Mouse (Mus musculus) cerebellum, adult 9-10 months (tissue): ENCODE measurements at regions not wholly inside any gene's neighbourhood (a gene's known extent, or its start where the extent isn't known, plus 50 kb on each side); places are given as distances from the start of the nearest gene placed in this dataset.
A peak's percentile ranks its signal among the peaks of the same experiment; 100 is the strongest.

Experiments
- DNase-seq: peaks from one replicate; pipeline ENCODE4 v3.0.0; 2022

DNA sequence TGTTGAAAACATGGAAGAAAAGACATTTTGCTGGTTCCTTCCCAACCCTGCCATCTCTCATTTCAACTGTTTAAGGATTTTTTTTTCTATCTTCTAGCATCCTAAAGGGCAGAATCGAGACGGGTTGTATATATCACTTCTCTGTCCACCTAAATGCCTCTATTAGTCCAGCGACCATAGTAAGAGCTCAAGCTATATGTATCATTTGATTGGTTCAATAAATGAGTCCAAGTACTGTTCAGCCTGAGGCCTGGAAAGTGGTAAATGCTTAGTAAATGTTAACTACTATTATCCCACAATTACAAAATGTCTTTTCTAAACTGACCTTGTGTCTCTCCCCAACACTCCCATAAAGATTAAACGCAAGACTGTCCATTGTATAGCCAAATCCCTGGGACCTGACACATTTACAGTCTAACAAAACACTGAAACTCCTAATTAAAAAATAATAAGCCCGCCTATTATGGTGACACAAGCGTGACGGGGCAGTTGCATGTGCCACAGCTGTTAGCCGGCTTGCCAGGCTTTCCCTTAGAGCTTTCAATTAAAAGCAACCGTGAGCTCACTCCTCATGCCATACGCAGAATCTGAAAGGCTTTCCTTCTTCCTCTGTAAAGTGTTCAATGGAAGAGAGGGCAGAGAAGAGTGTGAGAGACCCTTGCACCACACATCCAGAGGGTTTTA is 336.7 kb upstream of the Tenm4 start:
- DNase-seq, result no peak

- no peak for DNase-seq
Observed at GRCm38 (mm10) chr7:95840476-95840875, 330.6 kb upstream of the Tenm4 start.

GRCm38 (mm10) chr7:95849874-95850273 is 321.2 kb upstream of the Tenm4 start:
- DNase-seq, result no peak

DNA sequence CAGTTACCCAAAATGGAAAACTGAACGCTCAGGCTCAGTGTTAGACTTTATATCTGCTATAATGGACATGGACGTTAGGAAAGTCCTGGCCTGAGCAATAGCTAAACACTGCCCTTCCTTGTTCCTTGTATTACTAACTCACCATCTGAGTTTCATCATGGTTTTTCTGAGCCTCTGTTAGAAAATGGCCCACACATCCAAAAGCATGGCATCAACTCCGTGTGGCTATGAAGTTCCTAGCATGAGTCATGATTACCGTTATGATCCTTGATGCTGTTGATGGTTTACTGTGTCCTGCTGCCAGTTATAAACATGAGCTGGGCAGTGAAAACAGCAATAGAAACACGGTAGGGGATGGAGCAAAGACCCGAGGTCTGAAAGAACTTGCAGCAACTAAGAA is 318.4 kb upstream of the Tenm4 start:
- DNase-seq, result no peak

DNA sequence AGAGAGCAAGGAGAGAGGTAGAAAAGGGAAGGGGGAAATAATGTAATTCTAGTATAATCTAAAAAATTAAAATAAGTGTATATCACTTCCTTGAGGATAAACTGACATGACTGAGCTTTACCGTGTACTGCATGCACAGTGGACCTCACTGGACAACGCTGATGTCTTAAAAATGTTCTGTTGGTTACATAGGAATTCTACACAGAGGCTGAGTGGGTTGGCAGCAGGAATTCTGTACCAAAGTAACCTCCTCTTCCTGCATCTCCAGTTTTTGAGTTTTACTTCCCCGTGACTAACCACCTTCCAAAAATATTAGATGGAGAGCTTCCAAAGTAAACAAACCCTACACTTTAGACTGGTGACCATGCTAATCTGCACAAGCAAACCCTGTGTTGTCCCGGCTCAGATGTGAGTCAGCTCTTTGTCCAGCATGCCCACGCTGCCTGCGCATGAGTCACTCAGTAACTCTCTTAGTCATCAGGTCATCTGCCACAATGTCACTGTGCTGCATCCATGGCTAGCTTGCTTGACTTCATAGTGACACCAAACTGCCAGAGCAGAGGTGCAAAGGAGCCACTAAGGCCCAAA is 317.7 kb upstream of the Tenm4 start:
- no peak for DNase-seq

GRCm38 (mm10) chr7:95858247-95858646 is 312.8 kb upstream of the Tenm4 start:
- DNase-seq, result no peak

DNA sequence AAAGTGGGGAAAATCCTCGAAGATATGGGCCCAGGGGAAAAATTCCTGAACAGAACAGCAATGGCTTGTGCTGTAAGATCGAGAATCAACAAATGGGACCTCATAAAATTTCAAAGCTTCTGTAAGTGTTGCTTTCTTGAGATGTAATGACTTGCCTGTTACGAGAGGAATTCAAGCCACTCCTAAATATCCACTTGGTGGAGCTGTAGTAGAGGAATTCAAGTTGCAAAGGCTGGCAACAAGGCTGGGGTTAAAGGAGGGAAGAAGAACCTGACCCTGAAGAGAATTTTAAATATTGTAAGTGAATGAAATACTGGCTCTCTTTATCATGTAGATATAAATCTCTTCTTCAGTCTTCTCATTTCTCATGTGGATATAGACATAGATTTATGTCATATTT is 306.8 kb upstream of the Tenm4 start:
- DNase-seq, result no peak

GRCm38 (mm10) chr7:95865270-95865669 is 305.8 kb upstream of the Tenm4 start:
- DNase-seq, result no peak

GRCm38 (mm10) chr7:95868753-95869152 is 302.3 kb upstream of the Tenm4 start:
- no peak for DNase-seq

DNA sequence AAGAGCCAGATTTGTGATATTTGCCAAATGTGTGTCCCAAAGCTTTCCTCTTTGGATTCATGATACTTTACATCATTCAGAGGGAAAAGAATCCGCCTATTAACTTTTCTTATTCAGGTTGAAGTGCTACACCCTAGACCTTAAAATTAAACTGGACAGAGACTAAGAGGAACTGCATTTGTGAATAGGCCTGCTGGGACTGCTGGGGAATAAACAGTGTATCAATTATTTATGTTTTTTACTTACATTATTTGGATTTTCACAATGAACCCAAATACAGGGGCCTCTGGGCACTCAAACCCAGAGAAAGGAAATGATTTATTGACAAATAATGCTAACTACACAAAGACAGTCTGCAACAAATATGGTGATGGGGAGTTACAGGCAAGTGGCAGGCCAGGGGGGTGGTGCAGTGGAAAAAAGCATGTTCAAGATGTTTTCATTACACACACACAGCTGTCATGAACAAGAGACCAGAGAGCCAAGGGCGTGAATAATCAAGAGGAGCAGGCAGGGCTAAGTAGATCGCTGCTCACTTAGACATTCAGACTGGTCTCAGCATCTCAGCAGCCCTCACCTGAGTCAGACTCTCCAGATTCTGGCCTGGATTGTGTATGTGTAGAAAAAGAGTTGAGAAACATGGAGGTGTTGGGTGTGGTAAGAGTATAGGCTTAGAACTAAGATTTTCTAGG is 290.3 kb upstream of the Tenm4 start:
- no peak for DNase-seq

DNA sequence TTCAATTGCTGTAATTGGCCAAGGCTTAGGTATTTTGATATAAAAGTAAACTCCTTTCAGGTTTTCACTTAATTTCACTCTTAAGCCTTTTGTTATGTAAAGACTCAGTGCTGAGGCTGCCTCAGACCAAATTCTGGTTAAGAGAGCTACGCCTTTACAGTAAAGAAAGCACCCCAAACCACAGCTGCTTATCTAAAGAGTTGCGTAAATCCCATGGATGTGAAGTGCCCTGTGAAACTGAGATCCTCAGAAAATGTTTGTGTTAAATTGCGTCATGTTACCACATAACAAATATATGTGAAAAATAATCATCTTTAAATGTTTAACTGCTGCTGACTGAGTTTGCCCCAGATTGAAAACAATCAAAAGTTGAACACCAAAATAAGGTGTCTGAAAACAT is 269.5 kb upstream of the Tenm4 start:
- no peak for DNase-seq

GRCm38 (mm10) chr7:95914406-95915080 is 256.5 kb upstream of the Tenm4 start:
- DNase-seq, result no peak

DNA sequence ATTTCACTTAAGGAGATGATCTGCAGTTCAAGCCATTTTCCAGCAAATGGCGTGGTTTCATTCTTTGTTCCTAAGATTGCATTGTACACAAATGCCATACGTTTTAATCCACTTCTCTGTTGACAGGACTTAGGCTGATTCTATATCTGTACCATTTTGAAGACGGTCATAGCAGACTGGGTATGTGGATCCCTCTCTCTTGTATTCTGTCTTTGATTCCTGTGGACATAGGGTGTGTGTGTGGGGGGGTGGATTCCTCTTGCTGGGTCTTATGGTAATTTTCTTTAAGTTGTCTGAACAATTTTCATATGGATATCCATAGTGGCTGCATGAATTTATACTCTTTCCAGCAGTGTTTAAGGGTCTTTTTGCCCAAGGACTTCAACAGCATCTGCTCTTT is 251.1 kb upstream of the Tenm4 start:
- no peak for DNase-seq

DNA sequence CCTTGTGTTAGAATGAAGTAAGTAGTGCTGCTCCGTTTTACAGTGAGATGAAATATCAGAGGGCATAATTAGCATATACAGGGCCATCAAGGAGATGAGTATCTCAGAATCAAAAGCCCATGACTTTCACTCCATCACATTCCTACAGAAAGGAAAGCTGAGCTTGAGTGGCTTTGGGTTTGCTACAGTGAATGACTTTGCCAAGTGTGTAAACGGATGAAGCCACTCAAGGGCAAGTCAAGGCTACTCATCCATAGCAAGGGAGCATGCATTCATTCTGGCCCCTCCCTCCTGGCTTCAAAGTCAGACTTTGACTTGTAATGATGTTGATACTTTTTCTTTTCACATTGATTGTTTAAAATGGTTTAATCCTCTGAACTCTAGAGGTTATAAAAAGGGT is 246.2 kb upstream of the Tenm4 start:
- DNase-seq, result no peak

GRCm38 (mm10) chr7:95926119-95927039 is 244.7 kb upstream of the Tenm4 start:
- DNase-seq, result peak; percentile 13

DNA sequence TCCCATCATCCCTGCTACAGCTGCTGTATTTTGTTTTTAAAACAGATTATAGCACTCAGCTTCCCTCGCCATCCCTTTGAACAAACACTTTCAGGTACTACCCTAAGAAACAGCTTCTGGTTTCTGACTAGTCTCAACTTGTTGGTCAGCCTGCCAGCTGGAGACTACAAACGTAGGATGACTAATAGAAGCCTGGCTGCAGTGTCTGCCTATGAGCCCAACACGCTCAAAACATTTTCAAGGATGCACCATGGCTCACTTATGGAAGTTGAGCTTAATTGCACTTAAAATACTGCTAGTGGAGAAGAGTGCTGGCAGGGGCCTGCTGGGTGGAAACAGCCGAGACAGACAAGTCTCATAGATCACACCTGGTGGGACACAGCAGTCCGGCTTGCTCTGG is 234.4 kb upstream of the Tenm4 start:
- DNase-seq, result no peak

GRCm38 (mm10) chr7:95943420-95943819 is 227.6 kb upstream of the Tenm4 start:
- DNase-seq, result no peak

- DNase-seq, result no peak
Observed at GRCm38 (mm10) chr7:95952395-95952794, 218.7 kb upstream of the Tenm4 start.

DNA sequence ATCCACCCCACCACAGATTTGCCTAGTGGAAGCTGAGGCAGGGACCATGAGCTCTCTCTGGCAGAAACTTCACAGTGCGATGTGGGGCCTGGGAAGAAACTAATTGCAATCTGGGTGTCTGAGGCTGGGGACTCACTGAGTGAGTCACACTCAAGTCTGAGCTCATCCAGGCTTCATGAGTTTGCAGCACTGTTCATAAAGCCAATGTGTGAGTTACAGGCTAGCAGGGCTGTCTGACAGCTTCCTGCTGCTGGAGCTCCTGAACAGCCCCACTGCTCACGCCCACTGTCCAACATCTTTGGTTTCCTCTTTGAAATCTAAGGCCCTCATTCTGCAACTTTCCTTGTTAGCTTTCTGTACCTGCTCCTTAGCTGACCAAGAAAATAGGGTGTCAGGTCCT is 216.5 kb upstream of the Tenm4 start:
- DNase-seq, result no peak

DNA sequence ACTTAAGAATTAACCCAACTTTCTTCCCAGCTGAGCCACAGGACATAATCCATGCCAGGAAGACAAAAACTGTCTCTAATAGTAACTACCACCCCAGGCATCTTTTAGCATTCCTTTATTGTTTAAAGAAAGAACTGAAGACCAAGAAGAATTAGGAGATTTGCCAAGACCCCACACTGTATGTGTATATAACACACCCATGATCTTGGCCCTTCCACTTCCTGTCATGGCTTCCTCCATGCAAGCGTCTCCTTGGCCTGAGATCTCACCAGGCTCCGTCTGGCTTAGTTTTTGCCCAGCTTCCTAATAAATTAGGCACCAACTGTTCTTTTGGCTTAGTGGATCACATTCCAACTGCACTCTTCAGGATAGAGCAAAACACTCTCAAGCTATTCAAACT is 215.9 kb upstream of the Tenm4 start:
- DNase-seq, result no peak

DNA sequence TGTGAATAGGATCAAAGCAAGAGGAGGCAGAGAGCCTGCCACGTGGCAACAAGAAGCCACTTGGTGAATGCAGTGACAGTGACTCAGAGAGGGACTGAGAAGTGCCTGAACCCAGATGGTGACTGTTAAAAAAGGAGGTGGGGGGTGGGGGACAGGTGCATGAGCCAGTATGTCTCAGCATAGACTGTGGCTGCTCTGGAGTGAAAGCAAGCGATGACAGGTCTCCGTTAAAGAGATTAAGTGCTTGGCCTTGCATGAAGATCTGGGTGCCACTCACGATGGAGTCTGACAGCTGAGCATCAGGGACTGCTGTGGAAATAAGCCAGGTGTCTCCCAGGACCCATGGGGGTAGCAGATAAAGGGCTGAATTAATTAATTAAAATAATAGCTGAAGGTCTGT is 212.0 kb upstream of the Tenm4 start:
- no peak for DNase-seq

DNA sequence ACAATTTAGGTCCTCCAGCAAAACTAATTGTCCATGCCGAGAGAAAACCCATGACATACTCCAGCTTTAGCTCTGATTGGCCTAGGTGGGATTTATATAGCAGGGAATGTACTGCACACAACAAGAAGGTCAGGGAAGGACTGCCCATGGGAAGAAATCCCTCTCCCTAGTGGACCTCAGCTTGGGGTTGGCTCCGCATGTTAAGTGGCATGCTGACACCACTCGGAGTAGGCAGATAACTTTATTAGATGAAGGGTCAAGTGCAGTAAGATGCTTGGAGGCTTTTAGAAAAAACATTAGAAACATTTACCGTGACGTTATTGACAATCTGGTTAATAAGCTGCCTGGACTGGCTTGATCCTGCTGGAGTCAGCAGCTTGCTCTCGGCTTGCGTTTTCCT is 199.2 kb upstream of the Tenm4 start:
- DNase-seq, result no peak

GRCm38 (mm10) chr7:95974085-95974484 is 197.0 kb upstream of the Tenm4 start:
- DNase-seq, result no peak
